Mouse (Mus musculus) midbrain, postnatal 0 days (tissue): Measurements from ENCODE around the gene Hint1. TPM values are rescaled to one million over a fixed set of nuclear protein-coding genes. Genes with fewer than 3 reads are reported as not detected.

ENCODE experiments used
- ATAC-seq: fragments of 200-750 bp; cut with Nextera tagmentation; 2 replicates; pipeline ENCODE4 v1.8.0; 2017; ENCODE audit warnings: moderate number of reproducible peaks, mild to moderate bottlenecking, moderate TSS enrichment, moderate library complexity; ENCODE audit not compliant: low FRiP score
- DNase-seq: peaks from one replicate; pipeline ENCODE4 v3.0.0-alpha.2; 2015; ENCODE audit warnings: low spot score
- H3K27ac ChIP-seq: fragments of 300-500 bp; sonication (generic); 2 replicates; pipeline ENCODE4 v1.5.1; 2014; ENCODE audit warnings: low read depth, mild to moderate bottlenecking, low read length, mixed read lengths
- H3K27me3 ChIP-seq: fragments of 300-500 bp; sonication (generic); 2 replicates; pipeline ENCODE4 v1.6.1; 2014; ENCODE audit warnings: low read length, control low read depth, mixed read lengths; ENCODE audit not compliant: insufficient read depth
- H3K36me3 ChIP-seq: fragments of 300-500 bp; sonication (generic); 2 replicates; pipeline ENCODE4 v1.6.1; 2014; ENCODE audit warnings: low read length, control low read depth, mixed read lengths; ENCODE audit not compliant: insufficient read depth
- H3K4me1 ChIP-seq: fragments of 300-500 bp; sonication (generic); 2 replicates; pipeline ENCODE4 v1.6.1; 2014; ENCODE audit warnings: mild to moderate bottlenecking, control low read depth, antibody characterized with exemption, low read length, mixed read lengths; ENCODE audit not compliant: insufficient read depth
- H3K4me2 ChIP-seq: fragments of 300-500 bp; sonication (generic); 2 replicates; pipeline ENCODE4 v1.6.1; 2014; ENCODE audit warnings: low read depth, mild to moderate bottlenecking, low read length, mixed read lengths; ENCODE audit not compliant: poor library complexity, severe bottlenecking
- H3K4me3 ChIP-seq: fragments of 300-500 bp; sonication (generic); 2 replicates; pipeline ENCODE4 v1.5.1; 2014; ENCODE audit warnings: low read depth, mild to moderate bottlenecking, low read length, moderate library complexity
- H3K9ac ChIP-seq: fragments of 300-500 bp; sonication (generic); replicated peaks from 2 replicates; pipeline ENCODE4 v1.6.1; 2014; ENCODE audit warnings: mild to moderate bottlenecking, low read length, moderate library complexity, mixed read lengths; ENCODE audit not compliant: poor library complexity, severe bottlenecking
- H3K9me3 ChIP-seq: fragments of 300-500 bp; sonication (generic); 2 replicates; pipeline ENCODE4 v1.6.1; 2016; ENCODE audit warnings: low read length, control low read depth
- CTCF ChIP-seq: IDR thresholded peaks from 2 replicates; pipeline ENCODE4 v1.5.1; 2016; ENCODE audit warnings: antibody characterized with exemption, mild to moderate bottlenecking
- WGBS: fragments of 180-500 bp; shearing (Covaris S2); extraction: QIAGEN DNeasy Blood & Tissue Kit; methylation state at CpG from one replicate; pipeline ENCODE4 v1.1.7; 2014; 5-methylcytosine and 5-hydroxymethylcytosine counted together
- polyA plus RNA-seq: library from polyadenylated mRNA; unstranded; fragments of >200 nt; fragmentation: Nextera tagmentation; extraction: Ambion mirVana; gene quantifications from 2 replicates; pipeline ENCODE4 v1.2.1, GENCODE M21; 2015
- total RNA-seq: library from RNA; depleted of rRNA; stranded (reverse); fragments of >200 nt; gene quantifications from 2 replicates; pipeline ENCODE4 v1.2.3, GENCODE M21; 2014

The Hint1 gene
- total and polyA plus RNA-seq, 2 experiments from 2014 or later = 475 to 1,130 TPM

DNA sequence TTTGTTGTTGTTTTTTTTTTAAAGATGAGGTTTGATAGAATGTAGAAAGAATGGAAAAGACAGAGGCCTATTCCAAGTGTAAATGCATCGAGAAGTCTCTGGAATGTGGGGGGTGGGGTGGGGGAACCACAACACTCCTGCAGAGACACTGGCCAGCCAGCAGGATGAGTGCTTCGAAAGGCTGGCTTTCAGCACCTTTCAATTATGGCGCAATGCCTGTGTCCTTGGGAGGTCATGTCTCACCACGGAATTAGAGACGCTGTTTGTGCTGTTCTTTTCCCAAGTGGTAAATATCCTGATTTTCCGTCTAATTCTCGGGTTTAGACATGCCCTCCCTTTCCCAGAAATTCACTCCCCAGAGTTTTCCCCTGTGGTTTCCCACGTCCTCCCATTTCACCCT is 16.5 kb downstream of the Hint1 start:
- no peak overlapping the region for H3K27ac ChIP-seq
- H3K27me3 ChIP-seq = no peaks in the 10 kb centered on the region
- ATAC-seq = no peak
- H3K4me2 ChIP-seq = no peak overlapping the region
- 44% methylated on average over 8 of the region's 8 CpGs for WGBS
- no peak overlapping the region for H3K4me3 ChIP-seq
- no peaks in the 10 kb centered on the region for H3K4me1 ChIP-seq
- H3K36me3 ChIP-seq = no peaks in the 10 kb centered on the region
- no peak for TF ChIP-seq CTCF
- H3K9me3 ChIP-seq = no peaks in the 10 kb centered on the region
- no peak for DNase-seq
- no peak overlapping the region for H3K9ac ChIP-seq

DNA sequence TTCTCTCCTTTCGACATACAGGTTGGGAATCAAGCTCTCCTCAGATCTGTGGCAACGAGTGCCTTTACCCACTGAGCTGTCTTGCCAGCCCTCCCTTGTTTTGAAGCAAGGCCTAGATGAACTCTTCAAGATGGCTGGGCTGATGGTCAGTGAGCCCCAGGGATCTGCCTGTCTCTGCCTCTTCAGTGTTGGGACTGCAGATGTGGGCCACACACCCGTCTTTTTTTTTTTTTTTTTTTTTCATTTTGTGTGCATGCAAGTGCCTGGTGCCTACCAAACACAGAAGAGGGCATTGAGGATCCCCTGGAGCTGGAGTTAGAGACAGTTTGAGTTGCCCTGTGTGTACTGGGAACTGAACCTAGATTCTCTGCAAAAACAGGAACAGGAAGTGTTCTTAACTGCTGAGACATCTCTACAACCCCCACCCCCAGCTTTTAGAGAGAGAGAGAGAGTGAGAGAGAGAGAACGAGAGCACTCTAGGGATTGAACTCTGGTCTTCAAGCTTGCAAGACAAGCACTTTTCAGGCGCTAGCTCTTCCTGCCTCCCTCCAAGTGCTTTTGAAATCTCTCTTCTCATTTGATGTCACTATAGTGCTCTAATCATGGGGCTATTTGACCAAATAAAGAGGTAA is 18.1 kb downstream of the Hint1 start:
- H3K9ac ChIP-seq = no peak overlapping the region
- H3K27ac ChIP-seq = no peak overlapping the region
- H3K36me3 ChIP-seq = no peaks in the 10 kb centered on the region
- WGBS = 76% methylated on average over 5 of the region's 5 CpGs
- DNase-seq (no peak), ATAC-seq (no peak)
- no peak overlapping the region for H3K4me2 ChIP-seq
- no peak overlapping the region for H3K4me3 ChIP-seq
- H3K9me3 ChIP-seq = no peaks in the 10 kb centered on the region
- H3K4me1 ChIP-seq = no peaks in the 10 kb centered on the region
- no peaks in the 10 kb centered on the region for H3K27me3 ChIP-seq
- no peak for TF ChIP-seq CTCF

DNA sequence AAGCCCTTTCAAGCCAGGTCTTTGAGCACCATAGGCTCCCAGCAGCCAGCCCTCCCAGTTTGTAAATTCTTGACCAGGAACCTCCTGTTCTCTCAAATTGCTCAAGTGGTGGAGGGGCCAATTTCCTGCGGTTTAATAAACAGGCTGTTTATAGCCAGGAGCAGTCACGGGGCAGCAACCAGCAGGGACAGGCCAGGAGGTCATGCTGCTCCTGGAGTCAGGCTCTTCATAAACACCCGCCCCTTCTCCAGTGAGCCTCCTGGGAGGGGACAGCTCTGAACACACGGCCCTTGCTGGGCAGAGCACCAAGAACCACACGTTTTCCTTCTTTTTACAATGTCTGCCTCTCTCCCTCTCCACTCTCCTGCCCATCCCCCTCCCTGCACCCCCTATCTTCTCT is 18.8 kb downstream of the Hint1 start:
- no peak overlapping the region for H3K27ac ChIP-seq
- no peaks in the 10 kb centered on the region for H3K27me3 ChIP-seq
- H3K4me3 ChIP-seq = no peak overlapping the region
- no peaks in the 10 kb centered on the region for H3K4me1 ChIP-seq
- ATAC-seq (no peak), DNase-seq (peak; percentile 26)
- no peak overlapping the region for H3K4me2 ChIP-seq
- no peaks in the 10 kb centered on the region for H3K36me3 ChIP-seq
- H3K9ac ChIP-seq = no peak overlapping the region
- 28% methylated on average over 4 of the region's 5 CpGs for WGBS
- H3K9me3 ChIP-seq = no peaks in the 10 kb centered on the region
- no peak for TF ChIP-seq CTCF

DNA sequence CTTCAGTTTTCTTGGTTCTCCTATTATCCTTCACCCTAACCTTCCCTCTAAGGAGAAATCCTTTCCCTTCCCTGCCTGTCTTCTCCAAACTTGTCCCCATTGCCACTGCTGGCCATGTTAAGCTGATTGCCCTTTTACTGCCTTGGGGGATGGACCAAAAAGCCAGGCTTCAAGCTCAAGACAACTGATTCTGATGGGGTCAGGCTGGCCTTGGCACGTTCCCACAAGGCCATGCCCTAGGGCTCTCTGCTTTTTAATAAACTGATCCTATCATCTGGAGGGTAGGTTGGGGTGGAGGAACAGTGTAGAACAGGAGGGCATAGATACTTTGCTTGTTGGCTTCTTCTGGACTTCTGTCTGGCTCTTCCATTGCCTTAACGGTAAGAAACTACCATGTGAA is 19.2 kb downstream of the Hint1 start:
- no peaks in the 10 kb centered on the region for H3K36me3 ChIP-seq
- no peak for TF ChIP-seq CTCF
- H3K9me3 ChIP-seq = no peaks in the 10 kb centered on the region
- no peak overlapping the region for H3K4me3 ChIP-seq
- no peaks in the 10 kb centered on the region for H3K27me3 ChIP-seq
- H3K27ac ChIP-seq = no peak overlapping the region
- H3K4me1 ChIP-seq = no peaks in the 10 kb centered on the region
- ATAC-seq (no peak), DNase-seq (no peak)
- H3K4me2 ChIP-seq = no peak overlapping the region
- 93% methylated on average over 2 of the region's 2 CpGs for WGBS
- H3K9ac ChIP-seq = no peak overlapping the region

DNA sequence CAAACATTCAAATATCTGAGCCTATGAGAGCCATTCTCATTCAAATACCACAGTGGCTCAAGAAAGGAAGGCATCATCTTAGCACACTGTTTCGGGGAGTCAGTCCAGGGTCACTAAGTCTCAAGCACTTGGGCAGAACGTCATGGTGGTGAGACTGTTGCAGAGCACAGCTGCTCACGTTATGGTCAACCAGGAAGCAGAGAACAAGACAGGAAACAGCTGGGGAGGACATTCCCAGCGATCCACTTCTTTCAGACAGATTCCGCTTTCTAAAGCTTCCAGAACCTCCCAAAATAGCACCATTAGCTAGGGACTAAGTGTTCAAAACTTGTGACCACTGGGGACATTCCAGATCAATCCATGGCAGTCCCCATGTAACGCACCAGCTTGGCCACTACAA is 21.7 kb downstream of the Hint1 start:
- Histone ChIP-seq H3K27ac (no peak overlapping the region), H3K36me3 (no peaks in the 10 kb centered on the region), H3K4me3 (no peak overlapping the region), H3K27me3 (no peaks in the 10 kb centered on the region), H3K9me3 (no peaks in the 10 kb centered on the region), H3K4me2 (no peak overlapping the region), H3K4me1 (no peaks in the 10 kb centered on the region), H3K9ac (no peak overlapping the region)
- WGBS = 81% methylated on average over 6 of the region's 6 CpGs
- DNase-seq (no peak), ATAC-seq (no peak)
- no peak for TF ChIP-seq CTCF

DNA sequence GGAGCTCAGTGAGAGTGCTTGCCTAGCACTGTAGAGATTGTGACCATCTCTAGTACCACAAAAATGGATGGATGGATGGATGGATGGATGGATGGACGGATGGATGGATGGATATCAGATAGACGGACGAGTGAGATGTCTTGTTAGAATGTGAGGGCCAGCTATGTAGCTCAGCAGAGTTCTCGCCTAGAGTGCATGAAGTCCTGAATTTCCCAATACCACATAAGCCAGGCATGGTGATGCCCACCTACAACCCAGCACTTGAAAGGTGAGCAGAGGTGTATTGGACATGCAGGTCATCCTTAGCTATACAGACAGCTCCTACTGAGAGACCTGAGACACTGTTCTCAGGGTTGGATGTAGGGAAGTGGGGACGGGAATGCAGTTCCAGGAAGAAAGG is 25.2 kb downstream of the Hint1 start:
- H3K4me2 ChIP-seq = no peak overlapping the region
- H3K27me3 ChIP-seq = no peaks in the 10 kb centered on the region
- H3K4me3 ChIP-seq = no peak overlapping the region
- 89% methylated on average over 5 of the region's 5 CpGs for WGBS
- ATAC-seq (no peak), DNase-seq (no peak)
- no peaks in the 10 kb centered on the region for H3K4me1 ChIP-seq
- H3K9ac ChIP-seq = no peak overlapping the region
- no peak overlapping the region for H3K27ac ChIP-seq
- no peaks in the 10 kb centered on the region for H3K36me3 ChIP-seq
- no peaks in the 10 kb centered on the region for H3K9me3 ChIP-seq
- no peak for TF ChIP-seq CTCF
